Mouse (Mus musculus): ENCODE data around the gene Il20. TPM values are rescaled to one million over a fixed set of nuclear protein-coding genes. Genes with fewer than 3 reads are reported as not detected.
A peak's percentile ranks its signal among the peaks of the same experiment; 100 is the strongest.

The Il20 gene
- polyA plus RNA-seq, 1 experiment = not detected

- Histone ChIP-seq H3K27me3 (ENCODE audit: control insufficient read depth, insufficient read depth, low read length) (no peaks in the 10 kb centered on the region), H3K36me3 (ENCODE audit: control insufficient read depth, insufficient read depth, low read length) (no peaks in the 10 kb centered on the region), H3K4me3 (ENCODE audit: control insufficient read depth, insufficient read depth, low read length) (no peak overlapping the region), H3K4me1 (replicated peaks; ENCODE audit: control insufficient read depth, insufficient read depth, low read length) (no peaks in the 10 kb centered on the region), H3K27ac (ENCODE audit: control insufficient read depth, insufficient read depth, low read length) (no peak overlapping the region)
- 91% methylated on average over 6 of the region's 6 CpGs for WGBS
- no peak for DNase-seq
- TF ChIP-seq CTCF (IDR thresholded peaks at IDR 0.05; ENCODE audit: borderline replicate concordance, control insufficient read depth, extremely low read depth, insufficient read depth, low read length, poor library complexity) (no peak), POLR2A (IDR thresholded peaks at IDR 0.05; ENCODE audit: control insufficient read depth, extremely low read depth, insufficient read depth, low read length, poor library complexity) (no peak)
Observed at GRCm38 (mm10) chr1:130936351-130936750, 25.1 kb upstream of the Il20 start.

GRCm38 (mm10) chr1:130926484-130926883 lies 15.2 kb upstream of the Il20 start:
- Histone ChIP-seq H3K27me3 (ENCODE audit: control insufficient read depth, insufficient read depth, low read length) (no peaks in the 10 kb centered on the region), H3K4me3 (ENCODE audit: control insufficient read depth, insufficient read depth, low read length) (no peak overlapping the region), H3K36me3 (ENCODE audit: control insufficient read depth, insufficient read depth, low read length) (no peaks in the 10 kb centered on the region), H3K27ac (ENCODE audit: control insufficient read depth, insufficient read depth, low read length) (no peak overlapping the region), H3K4me1 (replicated peaks; ENCODE audit: control insufficient read depth, insufficient read depth, low read length) (no peaks in the 10 kb centered on the region)
- DNase-seq = peak; percentile 39
- TF ChIP-seq CTCF (IDR thresholded peaks at IDR 0.05; ENCODE audit: borderline replicate concordance, control insufficient read depth, extremely low read depth, insufficient read depth, low read length, poor library complexity) = no peak
- TF ChIP-seq POLR2A (IDR thresholded peaks at IDR 0.05; ENCODE audit: control insufficient read depth, extremely low read depth, insufficient read depth, low read length, poor library complexity) = no peak

- 23% methylated on average over 1 of the region's 1 CpGs for WGBS
Observed at GRCm38 (mm10) chr1:130918323-130918980, 7.2 kb upstream of the Il20 start.

GRCm38 (mm10) chr1:130902505-130902904 lies 8.7 kb downstream of the Il20 start:
- WGBS = 90% methylated on average over 7 of the region's 7 CpGs
- no peak for DNase-seq
- H3K27ac ChIP-seq (ENCODE audit: control insufficient read depth, insufficient read depth, low read length) = no peak overlapping the region
- H3K4me1 ChIP-seq (replicated peaks; ENCODE audit: control insufficient read depth, insufficient read depth, low read length) = no peaks in the 10 kb centered on the region
- H3K4me3 ChIP-seq (ENCODE audit: control insufficient read depth, insufficient read depth, low read length) = no peak overlapping the region
- H3K36me3 ChIP-seq (ENCODE audit: control insufficient read depth, insufficient read depth, low read length) = no peaks in the 10 kb centered on the region
- no peaks in the 10 kb centered on the region for H3K27me3 ChIP-seq (ENCODE audit: control insufficient read depth, insufficient read depth, low read length)
- TF ChIP-seq CTCF (IDR thresholded peaks at IDR 0.05; ENCODE audit: borderline replicate concordance, control insufficient read depth, extremely low read depth, insufficient read depth, low read length, poor library complexity) = no peak
- TF ChIP-seq POLR2A (IDR thresholded peaks at IDR 0.05; ENCODE audit: control insufficient read depth, extremely low read depth, insufficient read depth, low read length, poor library complexity) = no peak

More at GRCm38 (mm10) chr1:130918323-130918980, 7.2 kb upstream of the Il20 start:
- Histone ChIP-seq H3K4me1 (replicated peaks; ENCODE audit: control insufficient read depth, insufficient read depth, low read length) (no peaks in the 10 kb centered on the region), H3K27me3 (ENCODE audit: control insufficient read depth, insufficient read depth, low read length) (no peaks in the 10 kb centered on the region), H3K36me3 (ENCODE audit: control insufficient read depth, insufficient read depth, low read length) (no peaks in the 10 kb centered on the region), H3K27ac (ENCODE audit: control insufficient read depth, insufficient read depth, low read length) (no peak overlapping the region), H3K4me3 (ENCODE audit: control insufficient read depth, insufficient read depth, low read length) (no peak overlapping the region)
- TF ChIP-seq CTCF (IDR thresholded peaks at IDR 0.05; ENCODE audit: borderline replicate concordance, control insufficient read depth, extremely low read depth, insufficient read depth, low read length, poor library complexity) (no peak), POLR2A (IDR thresholded peaks at IDR 0.05; ENCODE audit: control insufficient read depth, extremely low read depth, insufficient read depth, low read length, poor library complexity) (no peak)
- no peak for DNase-seq

GRCm38 (mm10) chr1:130894468-130894867 lies 16.8 kb downstream of the Il20 start:
- TF ChIP-seq POLR2A (IDR thresholded peaks at IDR 0.05; ENCODE audit: control insufficient read depth, extremely low read depth, insufficient read depth, low read length, poor library complexity) (no peak), CTCF (IDR thresholded peaks at IDR 0.05; ENCODE audit: borderline replicate concordance, control insufficient read depth, extremely low read depth, insufficient read depth, low read length, poor library complexity) (no peak)
- Histone ChIP-seq H3K27me3 (ENCODE audit: control insufficient read depth, insufficient read depth, low read length) (no peaks in the 10 kb centered on the region), H3K27ac (ENCODE audit: control insufficient read depth, insufficient read depth, low read length) (no peak overlapping the region), H3K4me3 (ENCODE audit: control insufficient read depth, insufficient read depth, low read length) (no peak overlapping the region), H3K36me3 (ENCODE audit: control insufficient read depth, insufficient read depth, low read length) (no peaks in the 10 kb centered on the region), H3K4me1 (replicated peaks; ENCODE audit: control insufficient read depth, insufficient read depth, low read length) (no peaks in the 10 kb centered on the region)
- 94% methylated on average over 6 of the region's 6 CpGs for WGBS
- no peak for DNase-seq

- no peak for DNase-seq
- H3K4me3 ChIP-seq (ENCODE audit: control insufficient read depth, insufficient read depth, low read length) = no peak overlapping the region
- H3K4me1 ChIP-seq (replicated peaks; ENCODE audit: control insufficient read depth, insufficient read depth, low read length) = no peaks in the 10 kb centered on the region
- WGBS = 89% methylated on average over 9 of the region's 9 CpGs
- TF ChIP-seq POLR2A (IDR thresholded peaks at IDR 0.05; ENCODE audit: control insufficient read depth, extremely low read depth, insufficient read depth, low read length, poor library complexity) (no peak), CTCF (IDR thresholded peaks at IDR 0.05; ENCODE audit: borderline replicate concordance, control insufficient read depth, extremely low read depth, insufficient read depth, low read length, poor library complexity) (no peak)
- no peaks in the 10 kb centered on the region for H3K27me3 ChIP-seq (ENCODE audit: control insufficient read depth, insufficient read depth, low read length)
- no peaks in the 10 kb centered on the region for H3K36me3 ChIP-seq (ENCODE audit: control insufficient read depth, insufficient read depth, low read length)
- no peak overlapping the region for H3K27ac ChIP-seq (ENCODE audit: control insufficient read depth, insufficient read depth, low read length)
Observed at GRCm38 (mm10) chr1:130893329-130894040, 17.8 kb downstream of the Il20 start.

Measured in thymus, adult 2 months (tissue).